Mouse (Mus musculus): ENCODE results near the gene Prss27. TPM values are rescaled to one million over a fixed set of nuclear protein-coding genes. Genes with fewer than 3 reads are reported as not detected.

Gene Prss27
- not detected for total RNA-seq (2021)
- long read RNA-seq: 0 reads

GRCm38 (mm10) chr17:24037844-24038243 is at the start of gene Prss27:
Gene Prss27 (plus strand): TSS chr17:24038144.
- DNase-seq (ENCODE audit: low spot score in 2 of 2): no peak

- DNase-seq (ENCODE audit: low spot score in 2 of 2): no peak
Observed at GRCm38 (mm10) chr17:23989802-23990201, 48.1 kb upstream of the Prss27 start.

- DNase-seq (ENCODE audit: low spot score in 2 of 2): no peak
Observed at GRCm38 (mm10) chr17:23992789-23993553, 45.0 kb upstream of the Prss27 start.

- peak; percentile 87 to 96 for DNase-seq (ENCODE audit: low spot score in 2 of 2)
Observed at GRCm38 (mm10) chr17:23993559-23994428, 44.1 kb upstream of the Prss27 start.

- DNase-seq (ENCODE audit: low spot score in 2 of 2): no peak
Observed at GRCm38 (mm10) chr17:23994667-23995066, 43.3 kb upstream of the Prss27 start.

- no peak for DNase-seq (ENCODE audit: low spot score in 2 of 2)
Observed at GRCm38 (mm10) chr17:23995421-23995820, 42.5 kb upstream of the Prss27 start.

GRCm38 (mm10) chr17:23997901-23998300 is 40.0 kb upstream of the Prss27 start, which contains the start of gene Prss22:
Gene Prss22 (minus strand): TSS chr17:23998100.
- DNase-seq (ENCODE audit: low spot score in 2 of 2): no peak

- DNase-seq (ENCODE audit: low spot score in 2 of 2): no peak
Observed at GRCm38 (mm10) chr17:23998383-23998782, 39.6 kb upstream of the Prss27 start.

- peak; percentile 73 to 81 for DNase-seq (ENCODE audit: low spot score in 2 of 2)
Observed at GRCm38 (mm10) chr17:24000404-24000803, 37.5 kb upstream of the Prss27 start.

GRCm38 (mm10) chr17:24004071-24004665 is 33.8 kb upstream of the Prss27 start:
- no peak for DNase-seq (ENCODE audit: low spot score in 2 of 2)

GRCm38 (mm10) chr17:24005049-24005448 is 32.9 kb upstream of the Prss27 start:
- DNase-seq (ENCODE audit: low spot score in 2 of 2): no peak

- no peak for DNase-seq (ENCODE audit: low spot score in 2 of 2)
Observed at GRCm38 (mm10) chr17:24006930-24007329, 31.0 kb upstream of the Prss27 start.

GRCm38 (mm10) chr17:24007391-24007790 is 30.6 kb upstream of the Prss27 start:
- DNase-seq (ENCODE audit: low spot score in 2 of 2): no peak

GRCm38 (mm10) chr17:24008105-24008504 is 29.8 kb upstream of the Prss27 start:
- no peak for DNase-seq (ENCODE audit: low spot score in 2 of 2)

GRCm38 (mm10) chr17:24009617-24010016 is 28.3 kb upstream of the Prss27 start:
- no peak for DNase-seq (ENCODE audit: low spot score in 2 of 2)

- no peak for DNase-seq (ENCODE audit: low spot score in 2 of 2)
Observed at GRCm38 (mm10) chr17:24012921-24013320, 25.0 kb upstream of the Prss27 start.

- no peak for DNase-seq (ENCODE audit: low spot score in 2 of 2)
Observed at GRCm38 (mm10) chr17:24014433-24014965, 23.4 kb upstream of the Prss27 start.

- DNase-seq (ENCODE audit: low spot score in 2 of 2): peak in 1 of 2 experiments; percentile 38
Observed at GRCm38 (mm10) chr17:24015727-24016126, 22.2 kb upstream of the Prss27 start.

- DNase-seq (ENCODE audit: low spot score in 2 of 2): no peak
Observed at GRCm38 (mm10) chr17:24020696-24021095, 17.2 kb upstream of the Prss27 start.

- no peak for DNase-seq (ENCODE audit: low spot score in 2 of 2)
Observed at GRCm38 (mm10) chr17:24021375-24022199, 16.4 kb upstream of the Prss27 start.

GRCm38 (mm10) chr17:24029477-24029876 is 8.5 kb upstream of the Prss27 start:
- DNase-seq (ENCODE audit: low spot score in 2 of 2): no peak

Data from layer of hippocampus, adult 18-20 months (tissue).